Mouse (Mus musculus) forebrain, embryonic 10.5 days (tissue): ENCODE measurements around the gene Slc12a7. TPM values are rescaled to one million over a fixed set of nuclear protein-coding genes. Genes with fewer than 3 reads are reported as not detected.

ENCODE experiments used
- DNase-seq: peaks from one replicate; pipeline ENCODE4 v3.0.0-alpha.2; 2017; ENCODE audit warnings: low spot score; ENCODE audit errors: extremely low spot score
- H3K27ac ChIP-seq: fragments of 300-500 bp; sonication (generic); 2 replicates; pipeline ENCODE4 v1.5.1; 2016; ENCODE audit warnings: mild to moderate bottlenecking
- H3K27me3 ChIP-seq: fragments of 300-500 bp; sonication (generic); 2 replicates; pipeline ENCODE4 v1.6.1; 2016; ENCODE audit warnings: mild to moderate bottlenecking; ENCODE audit not compliant: poor library complexity, severe bottlenecking
- H3K36me3 ChIP-seq: fragments of 300-500 bp; sonication (generic); replicated peaks from 2 replicates; pipeline ENCODE4 v1.6.1; 2016; ENCODE audit warnings: mild to moderate bottlenecking, moderate library complexity
- H3K4me1 ChIP-seq: fragments of 300-500 bp; sonication (generic); 2 replicates; pipeline ENCODE4 v1.6.1; 2016
- H3K4me3 ChIP-seq: fragments of 300-500 bp; sonication (generic); 2 replicates; pipeline ENCODE4 v1.5.1; 2016; ENCODE audit warnings: mild to moderate bottlenecking, moderate library complexity
- H3K9me3 ChIP-seq: fragments of 300-500 bp; sonication (generic); 2 replicates; pipeline ENCODE4 v1.6.1; 2016; ENCODE audit warnings: mild to moderate bottlenecking, moderate library complexity
- WGBS: fragments of 180-500 bp; shearing (Covaris S2); methylation state at CpG from one replicate; pipeline ENCODE4 v1.1.7; 2016; 5-methylcytosine and 5-hydroxymethylcytosine counted together
- polyA plus RNA-seq: library from polyadenylated mRNA; unstranded; fragments of >200 nt; fragmentation: Nextera tagmentation; extraction: Ambion mirVana; gene quantifications from 2 replicates; pipeline ENCODE4 v1.2.1, GENCODE M21; 2016

Gene Slc12a7
- polyA plus RNA-seq, 1 experiment from 2014 or later, result 57.5 TPM

DNA sequence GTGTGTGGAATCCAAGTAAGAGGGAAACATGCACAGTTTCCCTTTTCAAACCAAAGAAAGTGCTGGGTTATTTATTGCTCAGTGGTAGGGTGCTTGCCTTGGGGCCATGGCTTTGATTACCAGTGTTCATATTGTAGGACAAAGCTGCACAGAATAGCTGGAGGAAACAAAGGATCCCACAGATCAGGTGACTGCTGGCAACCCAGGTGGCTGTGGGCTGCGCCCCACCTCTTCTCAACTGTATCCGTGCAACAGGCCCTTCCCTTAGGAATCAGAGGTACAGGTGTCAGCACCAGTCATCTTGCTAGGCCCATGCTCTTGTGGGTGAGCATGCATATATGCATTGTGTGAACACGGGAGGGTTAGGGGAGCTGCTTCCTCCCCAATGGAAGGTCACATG is 35.4 kb downstream of the Slc12a7 start:
- H3K4me1 ChIP-seq, result peaks cover 83% of the 10 kb centered on the region
- 79% methylated on average over 3 of the region's 3 CpGs for WGBS
- H3K36me3 ChIP-seq, result peaks cover 61% of the 10 kb centered on the region
- no peaks in the 10 kb centered on the region for H3K27me3 ChIP-seq
- DNase-seq, result no peak
- H3K27ac ChIP-seq, result no peak overlapping the region
- no peak overlapping the region for H3K4me3 ChIP-seq
- no peaks in the 10 kb centered on the region for H3K9me3 ChIP-seq

DNA sequence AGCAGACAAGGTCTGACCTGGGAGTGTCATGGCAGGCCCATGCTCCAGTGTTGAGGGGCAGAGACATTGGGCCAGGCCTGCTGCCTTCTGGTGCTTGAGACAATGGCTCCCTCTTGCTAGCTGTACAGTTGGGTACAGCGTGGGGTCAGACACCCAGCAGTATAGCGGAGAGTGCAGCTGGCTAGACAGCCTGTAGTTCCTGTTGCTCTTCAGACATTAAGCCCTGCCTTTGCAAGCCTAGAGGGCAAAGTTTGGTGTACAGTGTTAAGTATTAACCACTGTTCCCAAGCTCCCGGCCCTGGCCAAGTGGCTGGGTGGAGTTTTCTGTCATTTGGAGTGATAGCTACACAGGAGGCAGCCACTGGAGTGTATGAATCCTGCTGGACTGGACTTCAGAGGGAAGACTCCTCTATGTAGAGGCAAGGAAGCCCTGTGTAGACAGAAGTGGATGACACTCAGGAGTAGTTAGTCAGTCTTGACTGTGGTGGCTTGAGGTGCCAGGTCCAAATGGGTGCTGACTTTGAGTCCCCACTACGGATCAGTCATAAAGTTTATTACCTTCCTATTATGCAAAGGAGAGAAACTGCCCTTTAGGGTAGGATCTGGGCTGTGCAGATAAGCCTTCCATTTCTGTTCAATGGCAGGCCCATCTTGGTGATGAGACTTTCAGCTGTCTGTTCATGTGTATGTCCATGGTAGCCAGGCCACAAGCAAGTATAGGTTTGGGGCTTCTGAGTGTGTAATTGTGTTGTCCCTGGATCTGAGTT is 37.2 kb downstream of the Slc12a7 start:
- no peaks in the 10 kb centered on the region for H3K27me3 ChIP-seq
- H3K27ac ChIP-seq, result no peak overlapping the region
- H3K36me3 ChIP-seq, result peaks cover 78% of the 10 kb centered on the region
- no peak overlapping the region for H3K4me3 ChIP-seq
- 90% methylated on average over 4 of the region's 4 CpGs for WGBS
- DNase-seq, result no peak
- no peaks in the 10 kb centered on the region for H3K9me3 ChIP-seq
- peaks cover 79% of the 10 kb centered on the region for H3K4me1 ChIP-seq

DNA sequence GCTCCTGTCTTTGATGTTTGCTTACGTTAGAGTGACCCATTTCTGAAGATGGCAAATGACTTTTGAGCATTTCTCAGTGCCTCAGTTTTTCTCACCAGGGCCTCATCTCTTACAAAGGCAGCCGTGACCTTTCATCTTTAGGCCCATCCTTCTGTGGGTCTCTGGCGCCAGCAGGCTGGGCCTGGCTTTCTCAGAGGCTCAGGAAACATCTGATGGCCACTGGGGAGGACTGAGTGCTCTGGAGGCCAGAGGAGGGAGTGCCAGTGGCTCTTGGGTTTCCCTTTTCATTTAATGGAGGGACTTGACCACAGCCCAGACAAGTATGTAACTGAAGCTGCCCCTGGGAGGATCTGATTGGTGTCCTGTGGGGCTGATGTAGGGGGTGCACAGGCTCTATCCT is 38.2 kb downstream of the Slc12a7 start:
- Histone ChIP-seq H3K9me3 (no peaks in the 10 kb centered on the region), H3K27ac (no peak overlapping the region), H3K36me3 (peaks cover 80% of the 10 kb centered on the region), H3K4me1 (peaks cover 69% of the 10 kb centered on the region), H3K4me3 (no peak overlapping the region), H3K27me3 (no peaks in the 10 kb centered on the region)
- 68% methylated on average over 3 of the region's 3 CpGs for WGBS
- DNase-seq, result no peak

- Histone ChIP-seq H3K27me3 (no peaks in the 10 kb centered on the region), H3K4me3 (no peak overlapping the region), H3K4me1 (peaks cover 54% of the 10 kb centered on the region), H3K36me3 (peaks cover 79% of the 10 kb centered on the region), H3K27ac (no peak overlapping the region), H3K9me3 (no peaks in the 10 kb centered on the region)
- 72% methylated on average over 2 of the region's 2 CpGs for WGBS
- DNase-seq, result no peak
Measured at GRCm38 (mm10) chr13:73772655-73773054, 39.8 kb downstream of the Slc12a7 start.

- no peak for DNase-seq
- 51% methylated on average over 4 of the region's 4 CpGs for WGBS
- Histone ChIP-seq H3K36me3 (peaks cover 72% of the 10 kb centered on the region), H3K9me3 (no peaks in the 10 kb centered on the region), H3K27ac (no peak overlapping the region), H3K4me1 (peaks cover 43% of the 10 kb centered on the region), H3K27me3 (no peaks in the 10 kb centered on the region), H3K4me3 (no peak overlapping the region)
Measured at GRCm38 (mm10) chr13:73773519-73774205, 40.8 kb downstream of the Slc12a7 start.

DNA sequence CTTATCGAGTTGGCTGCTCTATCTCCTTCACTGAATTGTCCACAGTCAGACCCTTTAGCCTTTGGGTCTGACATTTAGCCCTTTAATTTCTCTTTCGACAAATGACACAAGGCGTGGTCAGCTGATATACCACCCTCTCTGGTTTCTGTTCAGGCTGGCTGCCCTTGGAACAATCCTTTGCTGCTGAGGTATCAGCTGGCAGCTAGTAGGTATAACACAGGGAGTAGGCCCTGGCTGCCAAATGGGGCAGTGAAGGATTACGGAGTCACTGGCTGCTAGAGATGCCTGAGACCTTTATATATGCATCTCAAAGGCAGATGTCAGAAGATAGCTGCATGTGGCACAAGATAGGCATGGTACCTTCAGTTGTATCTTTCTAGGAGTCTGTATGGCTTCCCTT is 42.9 kb downstream of the Slc12a7 start:
- no peak for DNase-seq
- H3K4me1 ChIP-seq, result peaks cover 30% of the 10 kb centered on the region
- no peaks in the 10 kb centered on the region for H3K27me3 ChIP-seq
- H3K36me3 ChIP-seq, result peaks cover 74% of the 10 kb centered on the region
- H3K4me3 ChIP-seq, result no peak overlapping the region
- H3K27ac ChIP-seq, result no peak overlapping the region
- no peaks in the 10 kb centered on the region for H3K9me3 ChIP-seq
- 92% methylated on average over 4 of the region's 4 CpGs for WGBS

- Histone ChIP-seq H3K9me3 (no peaks in the 10 kb centered on the region), H3K4me1 (peaks cover 27% of the 10 kb centered on the region)
- 88% methylated on average over 3 of the region's 3 CpGs for WGBS
Measured at GRCm38 (mm10) chr13:73777578-73777977, 44.7 kb downstream of the Slc12a7 start.

DNA sequence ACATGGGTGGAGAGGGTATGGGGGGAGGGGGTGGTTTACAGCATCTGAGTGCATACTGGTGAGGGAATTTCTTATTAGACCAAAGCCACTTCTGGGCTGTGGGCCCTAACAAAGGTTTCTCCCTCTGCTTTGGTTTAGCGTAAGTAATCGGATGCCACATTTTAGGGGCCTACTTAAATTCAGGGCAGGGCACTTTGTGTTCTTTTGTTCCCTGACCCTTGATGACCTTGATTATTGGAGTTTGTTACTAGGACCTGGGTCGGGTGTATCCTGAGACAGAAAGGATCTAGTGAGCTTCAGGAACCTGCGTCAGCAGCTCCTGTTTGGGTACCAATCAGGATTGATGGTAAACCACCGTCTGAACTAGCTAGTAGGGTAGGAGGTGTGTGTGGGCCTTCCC is 49.6 kb downstream of the Slc12a7 start:
- Histone ChIP-seq H3K27me3 (no peaks in the 10 kb centered on the region), H3K27ac (no peak overlapping the region), H3K36me3 (peaks cover 87% of the 10 kb centered on the region), H3K9me3 (no peaks in the 10 kb centered on the region), H3K4me1 (peaks cover 17% of the 10 kb centered on the region), H3K4me3 (no peak overlapping the region)
- no peak for DNase-seq
- WGBS, result 45% methylated on average over 5 of the region's 5 CpGs

More at GRCm38 (mm10) chr13:73777578-73777977, 44.7 kb downstream of the Slc12a7 start:
- no peak for DNase-seq
- Histone ChIP-seq H3K36me3 (peaks cover 79% of the 10 kb centered on the region), H3K4me3 (no peak overlapping the region), H3K27ac (no peak overlapping the region), H3K27me3 (no peaks in the 10 kb centered on the region)

DNA sequence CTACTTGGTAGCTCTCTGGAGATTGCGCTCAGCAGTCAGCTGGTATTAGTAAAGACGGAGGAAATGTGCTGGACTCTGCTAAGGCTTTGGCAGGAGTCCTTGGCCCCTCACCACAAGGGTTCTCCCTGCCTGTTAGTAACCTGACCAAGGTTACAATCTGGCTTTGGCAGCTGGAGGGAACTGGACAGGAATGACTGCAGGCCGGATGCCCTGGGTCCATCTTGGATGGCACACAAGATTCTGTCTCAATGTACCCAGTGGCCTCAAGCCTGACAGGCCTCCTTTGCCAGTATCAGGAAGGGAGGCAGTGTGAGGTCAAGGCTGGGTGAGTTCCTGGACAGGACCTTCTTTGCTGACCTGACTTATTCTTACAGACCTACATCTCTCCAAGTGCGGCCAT is 59.3 kb downstream of the Slc12a7 start:
- Histone ChIP-seq H3K36me3 (peaks cover 98% of the 10 kb centered on the region), H3K27me3 (no peaks in the 10 kb centered on the region), H3K4me1 (no peaks in the 10 kb centered on the region), H3K4me3 (no peak overlapping the region), H3K9me3 (no peaks in the 10 kb centered on the region), H3K27ac (no peak overlapping the region)
- DNase-seq, result no peak
- 92% methylated on average over 4 of the region's 4 CpGs for WGBS

- Histone ChIP-seq H3K27me3 (no peaks in the 10 kb centered on the region), H3K4me1 (no peaks in the 10 kb centered on the region), H3K36me3 (peaks cover 98% of the 10 kb centered on the region), H3K4me3 (no peak overlapping the region), H3K27ac (no peak overlapping the region), H3K9me3 (no peaks in the 10 kb centered on the region)
- 96% methylated on average over 5 of the region's 5 CpGs for WGBS
- DNase-seq, result no peak
Measured at GRCm38 (mm10) chr13:73793171-73793570, 60.3 kb downstream of the Slc12a7 start.

DNA sequence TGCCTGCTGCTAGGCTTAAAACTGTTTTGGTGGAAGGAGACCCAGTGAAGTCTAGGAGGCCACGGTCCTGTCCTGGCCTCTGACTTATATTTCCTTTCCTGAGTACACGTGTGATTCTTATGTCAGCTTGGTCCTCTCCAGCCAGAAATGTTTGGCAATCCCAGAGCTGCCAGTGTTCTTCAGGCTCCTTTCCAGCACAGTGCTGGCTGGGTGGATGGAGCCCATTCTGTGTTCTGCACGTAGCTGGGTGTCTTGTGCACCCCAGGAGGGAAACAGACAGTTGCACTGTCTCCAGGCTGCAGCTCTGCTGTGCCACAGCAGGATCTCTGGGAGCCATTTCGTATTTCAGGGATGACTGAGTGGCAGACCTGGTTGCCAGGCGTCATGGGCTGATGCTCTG is 66.2 kb downstream of the Slc12a7 start:
- WGBS, result 91% methylated on average over 5 of the region's 5 CpGs
- Histone ChIP-seq H3K36me3 (peaks cover 100% of the 10 kb centered on the region), H3K27me3 (no peaks in the 10 kb centered on the region), H3K4me1 (no peaks in the 10 kb centered on the region), H3K27ac (no peak overlapping the region), H3K4me3 (no peak overlapping the region), H3K9me3 (no peaks in the 10 kb centered on the region)
- no peak for DNase-seq

DNA sequence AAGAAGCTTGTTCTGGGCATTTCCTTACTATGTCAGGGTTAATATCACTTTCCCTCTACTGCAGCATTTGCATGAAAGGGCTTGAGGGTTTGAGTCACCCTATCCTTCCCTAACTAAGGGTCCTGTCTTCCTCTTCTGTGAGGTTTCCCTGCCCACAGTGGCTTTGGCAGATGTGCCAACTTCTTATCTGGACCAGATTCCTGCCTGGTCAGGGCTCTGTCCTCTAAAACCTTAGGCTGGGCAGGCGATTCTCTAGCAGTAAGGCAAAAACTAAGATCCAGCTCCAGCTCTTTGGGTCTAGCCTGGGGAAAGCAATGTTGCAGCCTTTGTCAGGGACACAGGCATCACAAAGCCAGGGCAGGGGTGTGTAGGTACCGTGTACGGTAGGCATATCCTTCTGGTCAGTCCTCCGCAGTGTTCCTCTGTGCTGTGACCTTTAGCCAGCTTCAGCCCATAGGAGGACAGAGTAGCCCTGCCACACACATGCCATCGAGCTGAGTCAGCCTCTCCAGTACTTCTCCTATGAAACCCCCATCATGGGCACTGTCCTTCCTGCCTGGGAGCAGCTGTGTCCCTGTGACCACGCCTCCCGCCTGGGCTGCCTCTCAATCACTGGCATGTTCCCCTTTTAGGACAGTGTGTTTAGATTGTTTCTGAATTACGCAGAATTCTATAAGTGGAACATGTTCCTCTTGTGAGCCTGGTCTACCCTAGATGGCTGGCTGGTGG is 70.7 kb downstream of the Slc12a7 start:
- Histone ChIP-seq H3K27me3 (no peaks in the 10 kb centered on the region), H3K27ac (no peak overlapping the region), H3K9me3 (no peaks in the 10 kb centered on the region), H3K4me3 (no peak overlapping the region), H3K36me3 (peaks cover 100% of the 10 kb centered on the region), H3K4me1 (no peaks in the 10 kb centered on the region)
- WGBS, result 92% methylated on average over 8 of the region's 8 CpGs
- DNase-seq, result no peak

DNA sequence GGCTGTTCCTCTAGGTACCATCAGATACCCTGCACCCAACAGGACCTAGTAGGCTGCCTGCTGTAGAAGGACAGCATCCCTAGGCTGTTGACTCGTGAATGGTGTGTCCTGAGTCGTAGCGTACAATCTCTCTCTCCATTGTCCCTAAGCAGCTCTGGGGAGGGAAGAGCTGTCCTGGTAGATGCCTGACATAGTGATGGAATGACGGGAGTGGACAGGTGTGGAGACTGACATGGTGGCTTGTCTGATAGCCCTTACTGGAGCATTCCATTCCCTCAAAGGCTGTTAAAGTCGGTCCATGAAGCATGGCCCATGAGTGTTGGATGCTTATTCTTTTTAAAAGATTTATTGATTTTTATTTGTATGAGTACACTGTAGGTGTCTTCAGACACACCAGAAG is 72.0 kb downstream of the Slc12a7 start:
- H3K4me3 ChIP-seq, result no peak overlapping the region
- 98% methylated on average over 5 of the region's 5 CpGs for WGBS
- H3K36me3 ChIP-seq, result peaks cover 100% of the 10 kb centered on the region
- no peaks in the 10 kb centered on the region for H3K27me3 ChIP-seq
- no peak overlapping the region for H3K27ac ChIP-seq
- DNase-seq, result no peak
- H3K4me1 ChIP-seq, result no peaks in the 10 kb centered on the region
- no peaks in the 10 kb centered on the region for H3K9me3 ChIP-seq
